Mouse (Mus musculus) thymus, adult 2 months (tissue): Measurements from ENCODE around the gene Ccdc136. TPM values are rescaled to one million over a fixed set of nuclear protein-coding genes. Genes with fewer than 3 reads are reported as not detected.

Source experiments
- DNase-seq: peaks from one replicate; pipeline ENCODE4 v3.0.0; 2021
- H3K27ac ChIP-seq: fragments of 200-500 bp; 2 replicates; pipeline ENCODE4 v1.5.1; 2012; ENCODE audit warnings: low read length, control low read depth; ENCODE audit not compliant: control insufficient read depth, insufficient read depth
- H3K27me3 ChIP-seq: fragments of 200-500 bp; 2 replicates; pipeline ENCODE4 v1.6.1; 2012; ENCODE audit warnings: mild to moderate bottlenecking, low read length, moderate library complexity, mixed read lengths; ENCODE audit not compliant: control insufficient read depth, insufficient read depth
- H3K36me3 ChIP-seq: fragments of 200-500 bp; 2 replicates; pipeline ENCODE4 v1.6.1; 2012; ENCODE audit warnings: mild to moderate bottlenecking, low read length, moderate library complexity; ENCODE audit not compliant: control insufficient read depth, insufficient read depth
- H3K4me1 ChIP-seq: fragments of 200-500 bp; replicated peaks from 2 replicates; pipeline ENCODE4 v1.6.1; 2012; ENCODE audit warnings: low read length; ENCODE audit not compliant: control insufficient read depth, insufficient read depth
- H3K4me3 ChIP-seq: fragments of 200-500 bp; 2 replicates; pipeline ENCODE4 v1.5.1; 2012; ENCODE audit warnings: mild to moderate bottlenecking, low read length, control low read depth, moderate library complexity; ENCODE audit not compliant: control insufficient read depth, insufficient read depth
- CTCF ChIP-seq: fragments of 200-500 bp; IDR thresholded peaks from 2 replicates; pipeline ENCODE4 v1.5.1; 2012; ENCODE audit warnings: mild to moderate bottlenecking, control low read depth, low read length, moderate library complexity, borderline replicate concordance; ENCODE audit not compliant: control insufficient read depth, poor library complexity, insufficient read depth; ENCODE audit errors: extremely low read depth
- POLR2A ChIP-seq: fragments of 200-500 bp; IDR thresholded peaks from 2 replicates; pipeline ENCODE4 v1.6.1; 2012; ENCODE audit warnings: mild to moderate bottlenecking, low read length, control low read depth, moderate library complexity; ENCODE audit not compliant: control insufficient read depth, poor library complexity, insufficient read depth; ENCODE audit errors: extremely low read depth
- WGBS: fragments of 180-500 bp; shearing (Covaris S2); methylation state at CpG from one replicate; pipeline ENCODE4 v1.1.7; 2018; 5-methylcytosine and 5-hydroxymethylcytosine counted together
- polyA plus RNA-seq: library from polyadenylated mRNA; depleted of rRNA; stranded (reverse); fragments of >200 nt; gene quantifications from 2 replicates; pipeline ENCODE4 v1.2.3, GENCODE M21; 2012

The Ccdc136 gene
- polyA plus RNA-seq, 1 experiment = 1.3 TPM

DNA sequence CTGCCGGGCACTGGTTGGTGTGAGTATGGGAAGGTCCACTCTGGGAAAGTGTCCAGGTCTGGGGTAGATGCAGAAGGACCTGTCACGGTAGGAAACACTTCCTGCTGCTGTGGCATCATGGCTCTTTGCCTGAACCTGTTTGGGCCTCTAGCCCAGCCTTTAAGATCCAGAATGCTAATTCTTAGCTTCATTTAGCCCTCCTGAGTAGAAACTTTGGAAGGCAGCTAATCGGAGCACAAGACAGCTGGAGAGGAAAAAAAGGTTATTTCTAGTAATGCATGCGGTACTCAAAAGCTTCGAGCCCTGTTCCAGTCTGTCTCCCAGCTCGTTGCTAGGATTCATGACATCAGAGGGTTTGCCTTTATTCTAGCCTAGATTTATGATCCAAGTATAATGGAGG, 10.3 kb downstream of the Ccdc136 start:
- no peak overlapping the region for H3K4me3 ChIP-seq
- H3K36me3 ChIP-seq = no peaks in the 10 kb centered on the region
- no peak overlapping the region for H3K27ac ChIP-seq
- no peaks in the 10 kb centered on the region; the same call in 1 of the 2 replicates for H3K27me3 ChIP-seq
- no peak for TF ChIP-seq POLR2A
- TF ChIP-seq CTCF = no peak
- no peaks in the 10 kb centered on the region for H3K4me1 ChIP-seq
- WGBS = 90% methylated on average over 6 of the region's 6 CpGs
- DNase-seq = no peak

DNA sequence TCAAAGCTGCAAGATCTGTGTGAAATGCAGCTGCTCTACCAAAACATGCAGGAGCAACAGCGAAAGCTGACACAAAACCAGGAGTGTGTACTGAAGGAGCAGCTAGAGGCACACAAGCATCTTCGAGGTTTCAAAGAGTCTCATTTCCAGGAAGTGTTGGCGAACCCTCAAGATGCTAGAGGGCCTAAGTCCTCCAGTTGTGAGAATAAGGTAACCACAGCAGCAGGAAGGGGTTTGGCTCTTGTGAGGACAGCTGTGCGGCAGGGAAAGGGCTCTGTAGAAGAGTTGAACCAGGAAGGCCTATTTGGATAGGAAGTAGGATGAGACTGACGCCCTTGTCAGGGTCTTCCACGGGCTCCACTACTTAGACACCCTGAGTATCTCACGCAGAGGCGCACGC, 19.3 kb downstream of the Ccdc136 start:
- 31% methylated on average over 9 of the region's 9 CpGs for WGBS
- Histone ChIP-seq H3K4me3 (no peak overlapping the region), H3K4me1 (peaks cover 15% of the 10 kb centered on the region), H3K27me3 (no peaks in the 10 kb centered on the region), H3K36me3 (no peaks in the 10 kb centered on the region), H3K27ac (no peak overlapping the region)
- DNase-seq = peak; percentile 37
- TF ChIP-seq POLR2A = no peak
- TF ChIP-seq CTCF = no peak

DNA sequence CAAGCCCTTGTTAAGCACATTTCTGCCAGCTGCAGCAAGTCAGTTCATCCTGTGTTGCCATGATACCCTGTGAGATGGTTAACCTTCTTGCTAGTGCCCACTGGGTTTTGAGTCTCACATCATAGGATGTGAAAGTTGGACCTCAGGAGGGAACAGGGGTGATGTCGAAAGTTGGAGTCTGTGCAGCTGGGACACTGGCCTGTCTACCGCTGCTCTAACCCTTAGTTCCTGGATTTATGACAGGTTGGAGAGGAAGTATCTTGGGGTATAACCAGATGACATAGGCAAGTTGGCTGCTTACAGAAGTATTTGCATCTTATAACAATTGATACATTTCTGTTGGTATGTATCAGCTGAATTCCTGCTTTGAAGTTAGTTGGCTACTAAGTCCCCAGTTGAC, 24.5 kb downstream of the Ccdc136 start:
- Histone ChIP-seq H3K27me3 (no peaks in the 10 kb centered on the region), H3K36me3 (no peaks in the 10 kb centered on the region), H3K4me3 (no peak overlapping the region), H3K4me1 (peaks cover 6% of the 10 kb centered on the region), H3K27ac (no peak overlapping the region)
- 33% methylated on average over 2 of the region's 2 CpGs for WGBS
- DNase-seq = no peak
- TF ChIP-seq POLR2A (no peak), CTCF (no peak)

DNA sequence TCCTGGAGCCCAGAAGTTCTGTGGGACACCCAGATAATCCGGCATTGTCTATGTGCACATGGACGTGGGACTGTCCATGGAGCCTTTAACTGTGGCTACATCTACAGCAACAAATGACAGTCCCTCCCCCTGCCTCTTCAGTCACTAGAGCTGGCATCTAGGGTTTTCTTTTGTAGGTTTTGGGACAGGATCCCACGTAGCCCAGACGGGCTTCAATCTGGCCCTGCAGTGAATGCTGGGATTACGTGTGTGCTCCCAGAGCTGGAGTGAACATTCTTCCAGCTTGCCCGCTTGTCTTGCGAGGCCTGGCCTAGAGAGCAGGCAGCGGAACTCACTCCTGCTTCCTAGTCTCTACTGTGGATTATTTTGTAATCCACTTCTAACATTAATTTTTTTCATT, 29.0 kb downstream of the Ccdc136 start:
- TF ChIP-seq CTCF (no peak), POLR2A (no peak)
- Histone ChIP-seq H3K27ac (no peak overlapping the region), H3K27me3 (no peaks in the 10 kb centered on the region), H3K4me3 (no peak overlapping the region), H3K4me1 (no peaks in the 10 kb centered on the region), H3K36me3 (no peaks in the 10 kb centered on the region)
- no peak for DNase-seq
- WGBS = 94% methylated on average over 8 of the region's 8 CpGs

DNA sequence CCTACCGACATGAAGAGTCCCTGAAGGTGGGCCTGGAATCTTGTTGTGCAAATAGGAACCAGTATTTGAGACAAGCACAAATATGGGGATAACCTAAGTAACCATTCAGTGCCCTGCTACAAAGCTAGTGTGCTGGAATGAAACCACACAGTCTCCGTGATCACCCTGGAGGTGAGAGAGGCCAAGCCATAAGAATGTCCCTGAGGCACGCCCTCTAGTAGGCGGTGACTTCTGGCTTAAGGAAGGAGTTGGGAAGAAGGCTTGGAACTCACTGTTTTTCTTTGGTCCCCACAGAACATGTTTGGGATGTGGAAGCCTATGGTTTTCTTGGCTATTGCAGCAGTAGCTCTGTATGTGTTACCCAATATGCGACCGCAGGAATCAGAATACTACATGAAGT, 30.2 kb downstream of the Ccdc136 start:
- 92% methylated on average over 6 of the region's 6 CpGs for WGBS
- no peaks in the 10 kb centered on the region for H3K27me3 ChIP-seq
- H3K4me1 ChIP-seq = no peaks in the 10 kb centered on the region
- no peaks in the 10 kb centered on the region for H3K36me3 ChIP-seq
- DNase-seq = no peak
- H3K27ac ChIP-seq = no peak overlapping the region
- no peak overlapping the region for H3K4me3 ChIP-seq
- TF ChIP-seq CTCF (no peak), POLR2A (no peak)

DNA sequence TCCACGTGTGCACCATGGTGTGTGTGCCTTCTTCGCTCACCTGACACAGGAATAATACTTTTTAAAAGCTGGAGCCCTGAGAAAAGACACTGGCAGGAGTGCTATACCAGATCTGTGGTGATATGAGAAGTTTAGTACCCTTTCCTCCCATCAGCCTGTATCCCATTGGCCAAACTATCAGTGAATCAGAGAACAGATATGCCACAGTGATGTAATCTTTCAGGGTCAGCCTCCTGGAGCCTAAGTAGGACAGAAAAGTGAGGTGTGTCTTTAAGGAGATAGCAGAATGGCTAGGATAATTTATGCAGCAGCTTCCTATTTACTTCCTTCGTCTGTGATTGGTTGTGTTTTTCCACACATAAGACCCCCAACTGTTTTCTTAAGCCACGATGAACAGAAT, 32.1 kb downstream of the Ccdc136 start:
- WGBS = 71% methylated on average over 4 of the region's 4 CpGs
- Histone ChIP-seq H3K27ac (no peak overlapping the region), H3K4me3 (no peak overlapping the region), H3K4me1 (no peaks in the 10 kb centered on the region), H3K27me3 (no peaks in the 10 kb centered on the region), H3K36me3 (no peaks in the 10 kb centered on the region)
- no peak for DNase-seq
- no peak for TF ChIP-seq POLR2A
- no peak for TF ChIP-seq CTCF
